Mouse (Mus musculus) brown adipose tissue, adult 24 weeks (tissue): ENCODE results near the gene Strbp. TPM values are rescaled to one million over a fixed set of nuclear protein-coding genes. Genes with fewer than 3 reads are reported as not detected.
"Not testable (repeated sequence)": the region's sequence is repeated elsewhere in the genome, so short reads cannot be mapped to it uniquely, and the experiment has no call there.

Source experiments
- H3K27ac ChIP-seq: fragments of 200-500 bp; replicated peaks from 2 replicates; pipeline ENCODE4 v1.5.1; 2012; ENCODE audit warnings: low read depth, mild to moderate bottlenecking, low read length
- H3K4me1 ChIP-seq: fragments of 200-500 bp; 2 replicates; pipeline ENCODE4 v1.6.1; 2012; ENCODE audit warnings: low read length, mixed read lengths; ENCODE audit not compliant: control insufficient read depth, insufficient read depth, insufficient read length
- H3K4me3 ChIP-seq: fragments of 200-500 bp; 2 replicates; pipeline ENCODE4 v1.5.1; 2012; ENCODE audit warnings: low read depth, mild to moderate bottlenecking, low read length, moderate library complexity; ENCODE audit not compliant: insufficient read depth
- polyA plus RNA-seq: library from polyadenylated mRNA; stranded (reverse); fragments of >200 nt; gene quantifications from 2 replicates; pipeline ENCODE4 v1.2.4, GENCODE M21; 2012; ENCODE audit not compliant: missing spikeins, insufficient read depth, insufficient read length

Strbp gene
- polyA plus RNA-seq, 1 experiment: 8.7 TPM

DNA sequence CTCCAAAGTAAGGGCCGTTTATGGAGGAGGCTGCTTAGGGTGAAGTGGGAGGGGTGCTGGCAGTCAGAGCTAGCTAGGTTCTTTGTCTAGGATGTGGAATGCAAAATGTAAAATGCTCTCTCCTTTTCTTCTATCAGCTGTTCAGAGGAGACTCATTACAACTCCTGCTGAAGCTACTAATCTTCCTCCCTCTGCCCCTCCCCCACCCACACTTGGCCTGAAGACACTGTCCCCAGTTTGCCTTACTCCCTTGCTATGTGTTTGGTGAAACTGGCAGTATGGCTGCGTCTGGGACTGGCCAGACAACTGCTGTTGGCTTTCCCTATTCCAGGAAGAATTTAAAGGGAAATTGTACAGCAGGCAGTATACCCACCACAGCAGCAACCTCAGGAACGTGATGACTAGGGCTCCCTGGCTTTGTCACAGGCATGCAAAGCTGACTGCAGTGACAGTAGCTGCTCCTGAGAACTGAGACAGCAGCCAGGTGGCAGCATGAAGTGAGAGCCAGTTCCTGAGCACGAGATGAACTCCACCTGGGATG lies 186.7 kb downstream of the Strbp start:
- Histone ChIP-seq H3K4me1 (no peaks in the 10 kb centered on the region), H3K4me3 (peak overlapping the region; percentile 2; the same call in 1 of the 2 replicates), H3K27ac (no peak overlapping the region)

DNA sequence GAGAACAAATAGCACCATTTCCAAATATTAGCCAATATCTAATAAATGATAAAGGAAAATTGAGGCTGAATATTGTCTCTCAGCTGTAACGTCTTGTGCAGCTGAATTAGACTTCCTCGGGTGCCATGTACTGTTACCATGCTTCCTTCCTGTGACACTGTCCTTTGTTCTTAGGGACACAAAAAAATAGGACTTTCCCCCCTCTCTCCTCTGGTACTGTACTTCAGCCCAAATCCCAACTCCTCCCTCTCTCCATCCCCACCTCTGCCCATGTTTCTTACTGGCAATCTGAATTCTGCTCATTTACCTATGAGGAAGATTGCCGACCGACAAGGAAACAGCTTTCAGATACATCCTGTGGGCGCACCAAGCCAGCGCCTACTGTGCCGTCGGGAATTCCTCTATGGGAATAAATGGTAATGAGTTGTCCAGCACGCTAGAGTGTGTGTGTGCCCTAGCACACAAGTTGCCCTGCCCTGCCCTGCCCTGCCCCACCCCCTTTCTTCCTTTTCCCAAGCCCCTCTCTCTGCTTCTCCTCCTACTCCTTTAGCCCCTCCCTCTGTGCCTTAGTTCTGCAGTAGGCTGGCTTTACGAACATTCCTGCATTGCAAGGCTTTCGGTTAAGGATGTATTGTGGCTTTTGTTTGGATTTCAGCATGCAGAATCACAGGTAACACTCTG lies 187.5 kb downstream of the Strbp start, which contains the start of gene Gpr21:
Gpr21 (plus strand) TSS at position 303 of the 681 bp plus-strand sequence.
- Histone ChIP-seq H3K27ac (no peak within 1 kb of the TSS), H3K4me1 (no peaks in the 10 kb centered on the region), H3K4me3 (peak within 1 kb of the TSS; percentile 4; the same call in 1 of the 2 replicates)

DNA sequence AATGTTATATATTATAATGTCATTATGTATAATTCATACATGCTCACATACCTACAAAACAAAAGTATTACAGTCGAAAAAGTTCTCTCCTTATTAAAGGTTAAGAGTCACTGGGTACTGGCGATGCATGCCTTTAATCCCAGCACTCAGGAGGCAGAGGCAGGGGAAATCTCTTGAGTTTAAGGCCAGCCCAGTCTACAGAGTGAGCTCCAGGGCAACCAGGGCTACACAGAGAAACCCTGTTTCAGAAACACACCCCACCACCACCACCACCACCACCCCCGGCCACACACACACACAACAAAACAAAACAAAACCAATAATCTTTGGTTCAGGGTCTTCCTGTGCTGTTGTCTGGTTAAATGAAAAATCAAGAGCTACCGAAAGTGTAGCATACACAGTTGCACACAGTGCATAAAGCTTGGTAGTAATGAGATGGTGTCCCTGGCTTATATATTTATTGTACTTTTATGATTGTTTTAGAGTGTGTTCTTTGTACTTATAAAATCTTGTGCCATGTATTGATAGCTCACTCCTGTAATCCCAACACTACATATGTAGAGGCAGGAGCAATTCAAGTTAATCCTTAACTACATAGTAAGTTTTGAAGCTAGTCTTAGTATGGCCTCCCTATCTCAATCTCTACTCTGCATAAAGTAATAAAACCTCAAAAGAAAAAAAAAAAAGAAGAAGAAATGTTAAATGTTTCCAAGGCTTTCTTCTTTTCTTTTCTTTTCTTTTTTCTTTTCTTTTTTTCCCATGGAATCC lies 192.3 kb downstream of the Strbp start:
- Histone ChIP-seq H3K4me3 (no peak overlapping the region), H3K4me1 (no peaks in the 10 kb centered on the region), H3K27ac (no peak overlapping the region)

DNA sequence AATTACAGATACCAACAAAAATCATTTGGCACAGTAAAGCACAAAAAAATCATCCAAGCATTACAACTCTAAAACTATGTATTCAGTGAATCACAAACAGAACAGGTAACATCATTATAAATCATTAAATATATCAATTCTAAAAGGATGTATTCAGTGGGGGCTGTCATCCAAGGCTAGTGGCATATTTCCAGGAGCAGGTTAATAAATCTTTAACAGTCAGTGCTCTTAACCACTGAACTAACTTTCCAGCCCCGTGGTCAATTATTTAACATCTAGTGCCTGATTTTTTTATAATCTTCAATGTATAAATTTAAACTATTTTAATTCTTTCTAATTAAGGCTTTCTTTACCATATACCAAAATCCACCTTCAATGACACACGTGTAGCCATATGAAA lies 197.8 kb downstream of the Strbp start:
- H3K4me3 ChIP-seq, H3K27ac ChIP-seq, H3K4me1 ChIP-seq: not testable (repeated sequence)

DNA sequence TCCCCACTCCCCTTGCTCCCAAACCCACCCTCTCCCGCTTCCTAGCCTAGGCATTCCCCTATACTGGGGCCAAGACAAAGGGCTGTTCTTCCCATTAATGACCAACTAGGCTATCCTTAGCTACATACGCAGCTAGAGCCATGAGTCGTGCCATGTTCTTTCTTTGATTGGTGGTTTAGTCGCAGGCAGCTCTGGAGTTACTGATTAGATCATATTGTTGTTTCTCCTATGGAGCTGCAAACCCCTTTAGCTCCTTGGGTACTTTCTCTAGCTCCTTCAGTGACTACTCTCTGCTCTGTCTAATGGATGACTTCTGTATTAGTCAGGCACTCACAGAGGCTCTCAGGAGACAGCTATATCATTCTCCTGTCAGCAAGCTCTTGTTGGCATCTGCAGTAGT lies 206.3 kb downstream of the Strbp start:
- H3K27ac ChIP-seq: no peak overlapping the region
- no peaks in the 10 kb centered on the region for H3K4me1 ChIP-seq
- H3K4me3 ChIP-seq: no peak overlapping the region

DNA sequence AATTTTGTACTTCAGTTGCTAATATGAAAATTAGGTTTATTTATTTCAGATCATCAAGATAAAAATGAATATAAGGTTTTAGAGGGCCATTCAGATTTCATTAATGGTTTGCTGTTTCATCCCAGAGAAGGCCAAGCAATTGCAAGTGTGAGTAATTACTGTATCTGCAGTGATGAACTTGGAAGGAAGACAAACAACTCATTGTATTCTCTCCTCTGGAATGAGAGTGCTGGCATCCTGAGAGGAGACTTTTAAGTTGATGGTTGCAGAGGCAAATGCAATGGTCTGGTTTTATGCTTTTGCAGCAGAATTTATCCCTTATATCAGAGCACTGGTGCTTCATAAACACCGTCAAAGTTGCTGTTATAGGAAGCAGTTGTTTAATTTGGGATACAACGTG lies 214.7 kb downstream of the Strbp start:
- Histone ChIP-seq H3K27ac (no peak overlapping the region), H3K4me3 (no peak overlapping the region), H3K4me1 (no peaks in the 10 kb centered on the region)

DNA sequence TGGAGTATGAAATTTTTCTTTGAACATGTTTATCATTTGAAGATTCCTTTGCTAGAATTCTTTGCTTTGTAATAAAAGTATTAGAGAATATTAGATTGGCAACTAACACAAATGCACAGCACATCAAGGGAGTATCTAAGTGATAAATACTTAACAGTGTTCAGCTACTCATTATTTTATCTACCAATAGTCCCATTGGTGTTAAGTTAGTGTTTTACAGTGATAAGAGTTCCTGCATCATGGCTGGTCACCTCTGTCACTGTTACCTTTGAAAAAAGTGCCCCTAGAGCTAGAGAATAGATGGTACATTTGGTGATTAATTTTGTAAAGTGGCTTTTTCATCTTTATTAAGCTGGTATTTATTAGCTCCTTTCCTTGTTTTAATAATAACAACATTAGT lies 217.3 kb downstream of the Strbp start:
- Histone ChIP-seq H3K4me3 (no peak overlapping the region), H3K27ac (no peak overlapping the region), H3K4me1 (no peaks in the 10 kb centered on the region)

DNA sequence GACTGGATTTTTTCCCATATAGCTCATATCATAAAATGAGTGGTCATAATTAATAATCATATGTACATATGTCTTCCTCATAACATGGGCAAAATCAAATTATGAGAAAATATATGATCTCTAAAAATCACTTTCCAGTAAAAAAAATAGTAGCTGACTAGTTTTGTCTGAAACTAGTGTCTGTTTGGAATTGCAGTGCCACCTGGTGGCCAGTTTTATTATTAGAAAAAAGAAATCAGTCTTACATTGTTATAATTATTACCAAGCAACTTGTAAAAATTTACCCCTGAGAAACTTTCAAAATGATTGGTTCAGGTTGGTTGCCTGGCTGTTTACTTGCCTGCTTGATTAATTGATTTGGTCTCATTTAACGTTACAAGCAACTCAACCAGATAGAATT lies 218.3 kb downstream of the Strbp start:
- Histone ChIP-seq H3K27ac (no peak overlapping the region), H3K4me3 (no peak overlapping the region), H3K4me1 (no peaks in the 10 kb centered on the region)

DNA sequence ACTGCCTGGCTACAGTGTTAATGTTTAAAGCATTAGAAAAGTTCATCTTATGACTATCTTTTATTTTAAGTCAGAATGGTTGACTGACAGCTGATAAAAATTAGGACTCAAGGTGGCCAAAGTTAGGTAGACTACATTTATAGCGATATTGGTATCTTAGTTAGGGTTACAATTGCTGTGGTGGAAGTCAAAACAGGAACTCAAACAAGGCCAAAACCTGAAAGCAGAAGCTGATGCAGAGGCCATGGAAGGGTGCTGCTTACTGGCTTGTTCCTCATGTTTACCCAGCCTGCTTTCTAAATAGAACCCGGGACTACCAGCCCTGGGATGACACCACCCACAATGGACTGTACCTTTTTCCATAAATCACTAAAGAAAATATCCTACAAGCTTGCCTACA lies 219.5 kb downstream of the Strbp start:
- H3K4me3 ChIP-seq: no peak overlapping the region
- H3K4me1 ChIP-seq: no peaks in the 10 kb centered on the region

DNA sequence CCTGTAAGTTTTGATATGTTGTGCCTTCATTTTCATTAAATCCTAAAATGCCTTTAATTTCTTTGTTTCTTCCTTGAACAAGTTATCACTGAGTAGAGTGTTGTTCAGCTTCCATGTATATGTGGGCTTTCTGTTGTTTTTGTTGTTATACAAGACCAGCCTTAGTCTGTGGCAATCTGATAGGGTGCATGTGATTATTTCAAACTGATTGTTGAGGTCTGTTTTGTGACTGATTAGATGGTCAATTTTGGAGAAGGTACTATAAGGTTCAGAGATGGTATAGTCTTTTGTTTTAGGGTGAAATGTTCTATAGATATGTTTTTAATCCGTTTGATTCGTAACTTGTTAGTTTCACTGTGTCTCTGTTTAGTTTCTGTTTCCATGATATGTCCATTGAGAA lies 223.6 kb downstream of the Strbp start:
- no peak overlapping the region for H3K27ac ChIP-seq
- H3K4me1 ChIP-seq: no peaks in the 10 kb centered on the region
- H3K4me3 ChIP-seq: no peak overlapping the region

More for the DNA sequence above, 219.5 kb downstream of the Strbp start:
- no peak overlapping the region for H3K27ac ChIP-seq

DNA sequence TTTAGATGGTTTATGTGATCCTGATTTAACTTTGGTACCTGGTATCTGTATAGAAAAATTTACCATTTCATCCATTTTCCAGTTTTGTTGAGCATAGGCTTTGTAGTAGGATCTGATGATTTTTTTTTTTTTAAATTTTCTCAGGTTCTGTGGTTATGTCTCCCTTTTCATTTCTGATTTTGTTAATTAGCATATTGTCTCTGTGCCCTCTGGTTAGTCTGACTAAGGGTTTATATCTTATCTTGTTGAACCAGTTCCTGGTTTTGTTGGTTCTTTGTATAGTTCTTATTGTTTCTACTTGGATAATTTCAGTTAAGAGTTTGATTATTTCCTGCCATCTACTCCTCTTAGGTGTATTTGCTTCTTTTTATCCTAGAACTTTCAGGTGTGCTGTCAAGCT lies 224.1 kb downstream of the Strbp start:
- no peak overlapping the region for H3K27ac ChIP-seq
- no peaks in the 10 kb centered on the region for H3K4me1 ChIP-seq
- H3K4me3 ChIP-seq: no peak overlapping the region

DNA sequence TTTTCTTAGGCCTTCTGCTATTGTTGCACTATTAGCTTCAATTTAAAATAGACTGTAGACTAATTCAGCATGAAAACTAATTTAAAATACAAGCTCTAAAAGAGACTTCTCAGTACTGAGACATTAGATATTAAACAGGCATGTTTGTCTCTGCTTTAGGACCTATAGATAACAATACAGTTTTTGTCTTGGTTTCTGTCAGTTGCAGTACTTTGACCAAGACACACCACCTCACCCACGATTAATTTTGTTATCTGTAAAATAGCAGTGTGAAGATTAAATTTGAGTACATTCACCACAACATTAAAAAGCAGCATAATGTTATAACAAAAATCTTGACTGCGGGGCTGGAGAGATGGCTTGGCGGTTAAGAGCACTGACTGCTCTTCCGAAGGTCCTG lies 237.4 kb downstream of the Strbp start:
- H3K27ac ChIP-seq: no peak overlapping the region
- H3K4me3 ChIP-seq: no peak overlapping the region
- no peaks in the 10 kb centered on the region for H3K4me1 ChIP-seq

DNA sequence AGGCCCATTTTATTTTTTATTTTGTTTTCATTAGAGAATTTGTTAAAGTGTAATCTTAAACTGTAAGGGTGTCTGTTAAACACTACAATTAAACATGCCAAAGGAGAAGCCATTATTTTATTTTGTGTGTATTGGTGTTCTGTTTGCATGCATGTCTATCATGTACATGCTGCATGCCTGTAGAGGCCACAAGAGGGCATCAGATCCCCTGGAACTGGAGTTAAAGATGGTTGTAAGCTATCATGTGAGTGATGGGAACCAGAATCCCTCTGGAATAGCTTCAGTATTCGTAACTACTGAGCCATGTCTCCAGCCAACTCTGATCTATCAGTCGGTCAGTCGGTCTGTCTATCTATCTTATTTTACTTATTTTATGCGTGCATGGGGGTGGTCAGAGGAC lies 243.0 kb downstream of the Strbp start:
- H3K27ac ChIP-seq: no peak overlapping the region
- no peaks in the 10 kb centered on the region for H3K4me1 ChIP-seq
- no peak overlapping the region for H3K4me3 ChIP-seq

DNA sequence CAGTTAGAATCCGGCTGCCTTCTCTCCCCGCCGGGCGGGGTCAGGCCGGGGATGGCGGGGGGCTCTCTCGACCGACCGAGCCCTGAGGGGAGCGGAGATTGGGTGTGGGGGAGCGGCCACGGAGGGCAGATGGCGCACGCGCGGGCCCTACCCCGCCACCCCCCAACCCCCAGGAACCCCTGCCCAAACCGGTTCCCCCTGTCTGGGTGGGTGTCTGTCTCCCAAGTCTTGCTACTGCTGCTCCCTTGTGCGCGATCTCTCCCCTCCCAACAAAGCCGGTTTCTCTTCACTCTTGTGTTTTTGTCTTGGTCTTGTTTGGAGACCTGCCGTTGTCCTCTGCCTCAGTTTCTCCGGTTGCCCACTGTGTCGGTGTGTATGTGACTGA lies 251.3 kb downstream of the Strbp start:
- H3K4me1 ChIP-seq: peaks cover 3% of the 10 kb centered on the region
- H3K27ac ChIP-seq: 0 out of 2 replicates have a peak overlapping the region, but pooled peaks have one; percentile 27
- peak overlapping the region; percentile 96 for H3K4me3 ChIP-seq

DNA sequence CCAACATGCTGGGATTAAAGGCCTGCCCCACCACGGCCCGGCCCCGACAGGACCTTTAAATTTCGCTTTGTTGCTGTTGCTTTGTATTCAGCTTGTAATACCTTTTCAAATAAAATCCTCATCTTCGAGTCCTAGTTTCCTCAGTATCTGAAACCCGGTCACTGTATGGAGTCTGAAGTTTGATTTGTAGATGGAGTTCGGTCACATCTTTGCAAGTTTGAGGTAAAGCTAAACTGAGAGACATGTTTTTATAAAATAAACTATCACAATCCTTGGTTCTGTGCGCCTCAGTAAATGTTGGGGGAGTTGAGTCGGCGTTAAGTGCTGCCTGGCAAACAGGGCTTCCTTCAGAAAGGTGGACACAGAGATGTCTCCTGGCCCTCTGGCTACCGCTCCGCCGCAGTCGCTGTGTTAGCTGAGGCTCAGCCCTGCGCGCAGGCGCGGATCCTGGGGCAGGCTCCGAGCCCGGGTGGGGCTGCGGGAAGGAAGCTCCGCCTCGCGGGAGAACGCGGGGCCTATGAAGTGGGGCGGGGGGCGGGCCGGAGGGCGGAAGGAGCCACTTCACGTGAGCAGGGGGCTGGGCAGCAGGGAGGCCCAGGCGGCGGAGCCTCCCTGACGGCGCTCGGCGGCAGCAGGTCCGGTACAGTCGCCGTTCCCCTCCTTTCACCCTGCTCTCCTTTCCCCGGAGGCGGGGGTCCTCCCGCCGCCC lies 251.8 kb downstream of the Strbp start:
- Histone ChIP-seq H3K27ac (peak overlapping the region; percentile 81), H3K4me3 (peak overlapping the region; percentile 96), H3K4me1 (peaks cover 3% of the 10 kb centered on the region)
